Mouse (Mus musculus): ENCODE results near the gene Rbm38. TPM values are rescaled to one million over a fixed set of nuclear protein-coding genes. Genes with fewer than 3 reads are reported as not detected.

Gene Rbm38
- total and polyA plus RNA-seq, 3 experiments: 14.4 to 85.4 (median 19.4) TPM

DNA sequence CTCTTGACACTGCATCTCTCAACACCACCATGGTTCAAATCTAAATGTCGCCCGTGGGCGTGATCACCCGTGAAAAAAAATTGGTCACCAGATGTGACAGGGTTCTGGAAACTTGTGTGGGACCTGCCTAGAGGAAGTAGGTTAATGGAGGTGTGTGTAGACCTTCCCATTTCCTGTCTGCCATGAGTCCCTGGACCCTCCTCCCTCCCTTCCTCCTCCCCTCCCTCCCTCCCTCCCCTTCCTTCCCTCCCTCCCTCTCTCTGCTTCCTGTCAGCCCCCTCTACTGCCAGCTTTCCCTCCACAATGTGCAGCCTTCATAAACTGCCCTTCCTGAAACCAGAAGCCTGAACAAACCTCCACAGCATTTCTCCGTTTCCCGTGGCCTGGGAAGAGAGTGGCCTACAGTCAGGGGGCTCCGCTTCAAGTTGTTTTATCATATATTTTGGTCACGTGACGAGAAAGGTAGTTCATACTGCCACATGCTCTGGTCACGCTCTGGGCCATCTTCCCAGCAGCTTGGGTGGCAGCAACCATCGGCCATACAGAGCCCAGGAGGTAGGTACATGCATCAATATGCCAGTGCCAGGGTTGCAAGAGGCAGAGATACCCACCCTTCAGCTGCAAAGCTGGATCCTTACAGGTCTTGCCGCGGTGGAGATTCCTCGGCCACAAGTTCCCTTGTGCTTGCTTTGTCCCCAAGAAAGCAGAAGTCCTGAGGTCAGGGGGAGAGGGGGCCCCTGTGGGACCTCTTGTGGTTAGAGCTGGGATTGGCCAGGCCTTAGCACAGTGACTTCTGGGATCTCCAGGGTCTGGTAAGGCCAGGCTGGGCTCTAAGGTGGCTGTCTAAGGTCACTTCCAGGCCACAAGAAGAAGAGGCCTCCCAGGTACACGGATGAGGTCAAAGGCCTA lies 41.4 kb downstream of the Rbm38 start:
- Histone ChIP-seq H3K27ac (ENCODE audit: insufficient read depth, low read depth) (0 out of 2 replicates have a peak overlapping the region, but pooled peaks have one; percentile 24), H3K36me3 (replicated peaks in 1 of 2; ENCODE audit: control insufficient read depth in 1 of 2, insufficient read depth in 1 of 2, low read length in 1 of 2) (peaks cover 0 to 7% of the 10 kb centered on the region in 2 experiments), H3K9me3 (replicated peaks; ENCODE audit: low read length) (no peaks in the 10 kb centered on the region), H3K79me2 (replicated peaks; ENCODE audit: control insufficient read depth, extremely low read depth, insufficient read depth, poor library complexity, severe bottlenecking) (no peaks in the 10 kb centered on the region), H3K27me3 (replicated peaks) (no peaks in the 10 kb centered on the region), H3K4me2 (ENCODE audit: insufficient read depth, low read depth, poor library complexity, severe bottlenecking) (no peak overlapping the region; the same call in 1 of the 2 replicates), H3K4me3 (replicated peaks in 1 of 3; ENCODE audit: low read depth in 2 of 3, low read length in 2 of 3, poor library complexity in 1 of 3) (peak overlapping the region in 1 of 3 experiments; percentile 49), H3K9ac (ENCODE audit: insufficient read depth, low read depth) (no peak overlapping the region), H3K4me1 (ENCODE audit: control insufficient read depth in 1 of 2, insufficient read depth in 2 of 2) (peaks cover 26 to 39% of the 10 kb centered on the region in 2 experiments)
- peak; percentile 67 for TF ChIP-seq USF1 (IDR thresholded peaks at IDR 0.05; ENCODE audit: low read depth, low read length)
- no peak for TF ChIP-seq UBTF (IDR thresholded peaks at IDR 0.05; ENCODE audit: low read depth, low read length)
- peak; percentile 10; the same call in 1 of the 2 replicates for TF ChIP-seq EP300 (IDR thresholded peaks at IDR 0.05; ENCODE audit: low read length)
- TF ChIP-seq RAD21 (IDR thresholded peaks at IDR 0.05; ENCODE audit: low read depth, low read length): peak; percentile 18
- 0 out of 2 replicates have a peak, but pooled peaks have one; percentile 7 for TF ChIP-seq SIN3A (IDR thresholded peaks at IDR 0.05; ENCODE audit: low read length)
- TF ChIP-seq BHLHE40 (IDR thresholded peaks at IDR 0.05; ENCODE audit: low read depth, low read length): peak; percentile 72
- TF ChIP-seq POLR2AphosphoS2 (IDR thresholded peaks at IDR 0.05; ENCODE audit: low read depth, low read length): no peak
- TF ChIP-seq CTCF (conservative IDR thresholded peaks at IDR 0.05 in 1 of 2, IDR thresholded peaks at IDR 0.05 in 1 of 2; ENCODE audit: low read depth in 2 of 2, low read length in 2 of 2): peak in 1 of 2 experiments; percentile 46; a peak in 1 of 4 replicates
- TF ChIP-seq MAX (IDR thresholded peaks at IDR 0.05; ENCODE audit: low read length): peak; percentile 65; the same call in 1 of the 2 replicates
- TF ChIP-seq HCFC1 (IDR thresholded peaks at IDR 0.05; ENCODE audit: low read depth, low read length): no peak
- TF ChIP-seq TCF12 (IDR thresholded peaks at IDR 0.05; ENCODE audit: low read depth, low read length): peak; percentile 19; the same call in 1 of the 2 replicates
- peak; percentile 50 for TF ChIP-seq SMC3 (IDR thresholded peaks at IDR 0.05; ENCODE audit: low read depth, low read length)
- TF ChIP-seq ZKSCAN1 (IDR thresholded peaks at IDR 0.05; ENCODE audit: borderline replicate concordance, low read depth, low read length): no peak
- TF ChIP-seq JUN (IDR thresholded peaks at IDR 0.05; ENCODE audit: insufficient read depth, low read depth, low read length): no peak
- no peak for TF ChIP-seq JUND (conservative IDR thresholded peaks at IDR 0.05; ENCODE audit: low read depth, low read length)
- TF ChIP-seq ZC3H11A (IDR thresholded peaks at IDR 0.05; ENCODE audit: low read depth, low read length): no peak
- peak; percentile 70 for TF ChIP-seq USF2 (conservative IDR thresholded peaks at IDR 0.05; ENCODE audit: low read depth, low read length)
- no peak for TF ChIP-seq NRF1 (IDR thresholded peaks at IDR 0.05; ENCODE audit: low read depth, low read length)
- TF ChIP-seq ZMIZ1 (IDR thresholded peaks at IDR 0.05; ENCODE audit: low read depth, low read length): no peak
- in situ Hi-C loops (cut with MboI; ENCODE audit: low pct_ligation_motif_present, low pct_unique_long_range_greater_than_20kb, low sequenced_read_pairs) (no loop called here), dilution Hi-C loops (cut with MboI; ENCODE audit: extremely low pct_ligation_motif_present, extremely low pct_unique_long_range_greater_than_20kb, low sequenced_read_pairs) (no loop called here)
- DNase-seq (ENCODE audit: extremely low read depth): peak; percentile 78
